Mouse (Mus musculus) G1E (cell line): ENCODE data around the gene Syt16.

Source experiments
- CTCF ChIP-seq: IDR thresholded peaks from 2 replicates; pipeline ENCODE4 v1.5.1; 2012; ENCODE audit warnings: low read depth, low read length, inconsistent platforms, mixed read lengths
- GATA1 ChIP-seq: IDR thresholded peaks from 2 replicates; pipeline ENCODE4 v1.6.1; 2012; ENCODE audit warnings: borderline replicate concordance, low read length, inconsistent platforms, mixed read lengths
- GATA2 ChIP-seq: IDR thresholded peaks from 2 replicates; pipeline ENCODE4 v1.6.1; 2012; ENCODE audit warnings: low read depth, low read length, inconsistent platforms, borderline replicate concordance
- TAL1 ChIP-seq: conservative IDR thresholded peaks from 2 replicates; pipeline ENCODE4 v1.6.1; 2012; ENCODE audit warnings: low read depth, low read length, inconsistent platforms, mixed read lengths

DNA sequence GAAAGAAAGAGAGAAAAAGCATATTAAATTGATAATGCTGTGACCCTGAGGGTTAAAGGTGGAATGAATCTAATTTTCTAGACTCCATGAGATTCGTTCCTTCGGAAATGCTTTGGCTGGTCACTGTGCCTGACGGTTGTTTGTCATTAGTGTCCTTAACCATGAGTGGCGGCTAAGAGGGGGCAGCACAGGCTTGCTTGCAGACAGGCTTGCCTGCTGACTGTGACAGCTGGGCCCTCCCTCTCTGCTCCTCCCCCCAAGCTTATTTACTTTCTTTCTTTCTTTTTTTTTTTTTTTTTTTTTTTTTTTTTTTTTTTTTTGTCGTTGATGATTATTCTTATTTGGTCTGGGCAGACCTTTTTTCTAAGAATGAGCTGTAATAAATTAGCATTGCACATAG is 298.9 kb downstream of the Syt16 start:
- TF ChIP-seq CTCF: no peak
- no peak for TF ChIP-seq GATA2
- TF ChIP-seq TAL1: no peak
- TF ChIP-seq GATA1: no peak
